Mouse (Mus musculus): ENCODE measurements around the gene Pdcl3.
A peak's percentile ranks its signal among the peaks of the same experiment; 100 is the strongest.
"Not testable (repeated sequence)": the region's sequence is repeated elsewhere in the genome, so short reads cannot be mapped to it uniquely, and the experiment has no call there.

Pdcl3 gene

DNA sequence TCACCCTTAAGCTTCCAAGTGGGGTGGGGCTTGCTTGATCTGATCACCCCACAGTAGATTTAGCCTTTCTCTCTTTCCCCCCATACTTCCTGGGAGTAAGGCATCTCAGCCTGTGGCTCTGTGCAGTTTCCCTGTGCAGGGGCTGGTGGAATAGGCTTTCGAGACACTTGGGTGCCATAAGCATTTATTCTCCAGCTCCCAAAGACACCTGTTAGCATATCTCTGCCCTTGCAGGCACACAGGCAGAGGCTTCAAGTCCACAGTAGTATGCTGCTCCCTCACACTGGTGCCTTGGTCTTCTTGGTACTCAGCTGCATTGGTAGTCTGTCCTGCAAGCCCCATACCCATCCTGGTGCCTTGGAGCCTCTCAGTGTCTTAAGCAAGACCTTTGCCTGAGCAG lies 40.4 kb downstream of the Pdcl3 start:
- DNase-seq = peak; percentile 57

DNA sequence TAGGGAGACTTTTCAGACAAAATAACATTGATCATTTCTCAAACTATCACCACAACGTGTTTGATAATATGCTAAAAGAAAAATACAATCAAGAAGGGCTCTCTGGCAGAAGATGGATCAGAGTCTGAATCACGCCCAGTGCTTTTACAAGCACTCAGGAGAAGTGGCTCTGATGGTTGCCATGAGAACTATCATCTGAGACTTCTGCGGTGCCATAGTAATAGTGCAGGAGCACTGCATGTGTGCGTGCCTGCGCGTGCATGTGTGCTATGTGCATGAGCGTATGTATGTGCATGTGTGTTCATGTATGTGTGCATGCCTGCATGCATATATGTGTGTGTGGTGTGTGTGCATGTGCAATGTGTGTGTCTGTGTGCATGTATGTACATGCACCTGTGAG lies 43.8 kb downstream of the Pdcl3 start:
- DNase-seq = no peak

DNA sequence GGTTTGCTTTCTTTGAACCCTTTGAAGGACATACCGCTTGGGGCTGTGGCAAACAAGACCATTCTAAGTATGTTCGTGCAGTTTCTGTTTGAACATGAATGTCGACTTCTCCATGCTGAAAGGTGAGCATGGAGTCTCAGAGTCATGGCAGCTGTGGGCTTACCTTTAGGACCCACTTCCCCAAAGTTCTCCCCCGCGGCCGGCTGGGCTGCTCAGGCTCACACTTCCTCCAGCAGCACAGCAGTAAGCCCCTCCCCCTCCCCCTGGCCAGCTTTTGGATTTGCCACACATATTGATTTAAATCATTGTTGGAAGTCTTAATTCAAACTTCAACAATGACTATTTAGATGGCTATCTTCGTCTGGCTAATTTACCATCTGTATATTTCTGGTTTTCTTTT lies 44.7 kb downstream of the Pdcl3 start:
- peak; percentile 56 for DNase-seq

DNA sequence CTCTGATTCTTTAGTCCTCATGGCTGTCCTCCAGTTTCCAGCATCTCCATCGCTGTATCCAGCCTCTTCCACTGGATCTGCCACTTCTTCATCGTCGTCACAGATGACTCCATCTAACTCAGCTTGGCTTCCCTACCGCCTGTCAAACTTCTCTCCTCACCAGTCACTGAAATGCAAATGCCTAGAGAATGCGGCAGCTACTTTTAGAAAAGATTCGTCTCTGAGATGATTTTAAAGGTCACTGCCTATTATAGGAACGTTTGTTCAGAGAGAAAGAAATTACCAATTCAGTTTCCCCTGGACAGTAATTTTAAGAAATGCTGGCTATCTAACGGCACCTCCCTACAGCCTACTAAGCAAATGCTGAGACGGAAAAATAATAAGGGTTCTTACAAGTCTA lies 50.4 kb downstream of the Pdcl3 start:
- no peak for DNase-seq

DNA sequence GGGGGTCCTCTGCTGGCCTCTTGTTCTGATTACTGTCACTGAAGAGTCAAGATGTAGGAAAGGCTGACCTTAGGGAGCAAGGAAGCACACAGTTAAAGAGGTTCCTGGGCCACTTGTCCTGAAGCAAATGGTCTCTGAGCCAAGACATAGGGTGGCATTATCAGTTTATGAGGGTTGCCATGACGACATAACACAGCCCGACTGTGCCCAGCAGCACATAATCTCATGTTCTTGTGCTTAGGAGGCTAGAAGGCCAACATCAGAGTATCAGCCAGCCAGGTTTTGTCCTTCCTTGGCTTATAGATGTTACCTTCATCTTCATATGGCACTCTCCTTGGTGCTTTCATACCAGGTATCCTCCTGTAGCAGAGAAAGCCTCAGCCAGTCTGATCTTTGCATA lies 56.8 kb downstream of the Pdcl3 start:
- DNase-seq = no peak

DNA sequence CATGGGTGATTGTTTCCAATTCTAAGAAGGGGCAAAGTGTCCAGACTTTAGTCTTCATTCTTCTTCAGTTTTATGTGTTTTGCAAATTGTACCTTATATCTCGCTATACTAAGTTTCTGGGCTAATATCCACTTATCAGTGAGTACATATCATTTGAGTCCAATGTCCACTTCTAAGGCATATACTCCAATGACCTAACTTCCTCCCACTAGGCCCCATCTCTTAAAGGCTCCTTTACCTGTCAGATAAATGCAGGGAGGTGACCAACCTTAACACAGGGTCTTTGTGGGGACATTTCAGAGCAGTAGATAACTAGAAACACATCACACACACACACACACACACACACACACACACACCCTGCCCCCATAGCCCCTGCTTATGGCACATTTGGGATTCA lies 59.0 kb downstream of the Pdcl3 start:
- DNase-seq = not testable (repeated sequence)

DNA sequence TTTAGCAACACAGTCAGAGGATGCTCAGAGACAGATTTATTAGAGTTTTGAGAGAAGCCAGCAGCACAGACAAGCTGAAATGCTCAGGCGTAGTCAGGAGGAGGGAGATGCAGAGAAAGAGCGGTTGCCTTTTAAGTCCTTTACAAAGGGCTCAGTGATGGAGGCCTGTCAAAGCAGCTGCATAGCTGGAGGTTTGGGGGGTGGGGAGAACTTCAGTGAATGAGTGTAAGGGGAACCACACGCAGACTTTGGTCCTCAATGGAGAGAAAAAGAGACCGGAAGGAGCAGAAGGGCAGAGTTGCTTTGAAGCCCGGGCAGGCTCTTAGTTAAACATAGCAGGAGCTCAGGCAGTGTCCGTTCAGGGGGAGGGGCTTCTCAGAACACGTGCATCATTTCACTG lies 61.3 kb downstream of the Pdcl3 start:
- DNase-seq = peak; percentile 72
